Mouse (Mus musculus) stomach, postnatal 0 days (tissue): ENCODE measurements around the gene Kcnv2.

Source experiments
- CTCF ChIP-seq: IDR thresholded peaks from 2 replicates; pipeline ENCODE4 v1.5.1; 2016; ENCODE audit warnings: antibody characterized with exemption, low read depth, mild to moderate bottlenecking, moderate library complexity
- EP300 ChIP-seq: optimal IDR thresholded peaks from 2 replicates; pipeline ENCODE3; 2016; ENCODE audit warnings: antibody characterized with exemption

GRCm38 (mm10) chr19:27346501-27346900, 24.1 kb downstream of the Kcnv2 start:
- no peak for TF ChIP-seq EP300
- TF ChIP-seq CTCF = no peak
